Mouse (Mus musculus) v-Abl transformed pro-B cells (cell line): ENCODE measurements around the gene Cops9.

ENCODE experiments used
- in situ Hi-C, 2 experiments: fragments of 400-800 bp; cut with MboI; formaldehyde crosslinking; loops; one replicate each; pipeline ENCODE4 v1.15.1; 2025; ENCODE audit not compliant: unreplicated experiment in 2 of 2

Gene Cops9

DNA sequence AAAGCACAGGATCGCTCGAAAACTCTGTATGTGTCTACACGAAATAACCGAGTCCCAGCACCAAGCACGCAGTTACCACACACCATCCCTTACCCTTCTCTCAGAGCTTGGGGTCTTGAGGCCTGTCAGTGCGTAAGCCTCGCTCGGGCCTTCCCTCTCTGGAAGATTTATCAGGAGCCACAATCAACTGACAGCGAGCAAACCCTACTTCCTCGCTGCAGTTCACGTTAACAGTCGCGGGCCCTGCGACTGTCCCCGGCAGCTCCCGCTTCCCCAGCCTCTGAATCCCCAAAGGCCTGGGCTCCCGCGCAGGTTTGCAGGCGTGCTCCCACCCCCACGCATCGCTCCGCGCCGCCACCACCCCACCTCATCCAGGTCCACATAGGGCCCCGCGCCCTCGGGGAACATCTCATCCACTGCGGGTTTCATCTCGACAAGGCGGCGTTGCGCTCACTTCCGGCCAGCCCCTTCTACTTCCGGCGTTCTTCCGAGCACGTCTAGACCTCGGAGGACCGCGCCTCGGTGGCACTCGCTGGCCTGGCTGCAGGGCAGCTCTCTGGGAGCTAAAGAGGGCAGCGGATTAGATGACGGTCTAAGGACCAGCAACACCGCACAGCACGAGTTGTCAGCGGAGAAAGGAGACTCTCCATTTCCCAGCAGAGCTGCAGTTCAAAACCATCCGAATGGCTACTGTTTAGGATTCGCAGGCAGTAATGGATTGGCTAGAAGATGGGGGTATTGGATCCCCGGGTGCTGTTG is at the start of gene Cops9:
Gene Cops9, minus strand, starts transcription at position 472 of the 759 bp plus-strand sequence.
- in situ Hi-C loops = no loop called here

DNA sequence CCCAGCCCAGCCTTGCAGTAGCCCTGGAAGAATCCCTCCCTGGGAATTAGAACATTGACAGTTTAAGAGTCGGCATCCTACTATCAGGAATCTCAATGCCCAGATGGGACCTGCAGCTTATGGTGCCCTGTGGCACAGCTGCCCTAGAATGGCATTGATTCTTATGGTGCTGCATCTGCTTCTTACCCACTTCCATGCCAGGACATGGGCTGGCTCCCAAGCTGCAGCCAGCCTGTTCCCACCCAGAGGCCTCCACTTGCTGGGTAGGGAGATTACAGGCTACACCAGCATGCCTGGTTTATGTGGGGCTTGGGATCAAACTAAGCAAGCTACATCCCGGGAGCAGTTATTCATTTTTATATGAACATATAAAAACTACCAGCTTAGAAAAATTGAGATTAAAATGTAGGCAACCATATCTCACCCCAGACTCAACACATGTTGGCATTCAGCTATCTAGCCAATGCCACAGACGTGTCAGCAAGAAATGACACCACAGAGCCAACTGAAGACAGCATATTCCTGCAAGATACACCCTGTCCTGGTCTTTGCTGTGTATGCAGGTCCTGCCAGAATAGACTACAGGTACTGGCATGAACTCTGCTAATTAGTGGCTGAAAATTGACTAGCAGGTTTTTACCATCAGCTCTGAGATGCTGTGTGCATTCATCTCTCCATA is 49.5 kb upstream of the Cops9 start:
- in situ Hi-C loops = no loop called here

DNA sequence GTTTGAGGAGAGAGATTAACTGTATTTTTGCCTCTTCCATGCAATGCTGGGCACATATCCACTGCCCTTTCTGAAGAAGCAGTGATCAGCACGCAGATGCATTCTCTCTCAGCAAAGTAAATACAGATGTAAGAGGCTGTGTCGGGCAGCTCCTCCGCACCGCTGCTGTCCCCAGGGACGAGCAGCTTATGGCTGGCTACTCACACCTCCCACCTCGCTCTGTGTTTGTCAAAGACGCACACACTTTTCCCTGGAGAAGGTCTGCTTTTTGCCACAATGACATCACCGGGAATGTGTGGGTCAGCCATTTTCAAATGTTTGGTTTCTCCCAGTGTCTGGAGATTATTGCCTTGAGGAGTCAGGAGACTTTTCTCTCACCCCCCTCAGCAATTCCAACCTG is 45.2 kb upstream of the Cops9 start:
- in situ Hi-C loops = no loop called here

DNA sequence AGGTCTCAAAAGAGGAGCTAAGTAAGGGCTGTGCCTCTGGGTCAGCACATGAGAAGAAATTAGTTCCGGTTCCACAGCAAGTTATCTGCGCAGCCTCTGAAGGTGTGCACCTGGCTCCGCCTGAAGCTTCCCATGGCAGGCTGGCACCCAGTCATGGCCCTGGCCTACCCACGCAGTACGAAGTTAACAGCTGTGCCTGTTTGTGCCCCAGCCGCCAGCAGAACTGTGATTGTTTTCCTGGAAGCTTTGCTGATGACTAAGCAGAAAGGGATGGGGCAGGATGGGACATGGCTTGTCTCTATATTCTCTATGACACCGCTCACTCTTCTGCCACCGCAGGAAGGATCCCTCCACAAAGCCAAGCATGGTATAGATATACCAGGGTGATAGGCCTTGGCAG is 41.4 kb upstream of the Cops9 start:
- in situ Hi-C loops = no loop called here

DNA sequence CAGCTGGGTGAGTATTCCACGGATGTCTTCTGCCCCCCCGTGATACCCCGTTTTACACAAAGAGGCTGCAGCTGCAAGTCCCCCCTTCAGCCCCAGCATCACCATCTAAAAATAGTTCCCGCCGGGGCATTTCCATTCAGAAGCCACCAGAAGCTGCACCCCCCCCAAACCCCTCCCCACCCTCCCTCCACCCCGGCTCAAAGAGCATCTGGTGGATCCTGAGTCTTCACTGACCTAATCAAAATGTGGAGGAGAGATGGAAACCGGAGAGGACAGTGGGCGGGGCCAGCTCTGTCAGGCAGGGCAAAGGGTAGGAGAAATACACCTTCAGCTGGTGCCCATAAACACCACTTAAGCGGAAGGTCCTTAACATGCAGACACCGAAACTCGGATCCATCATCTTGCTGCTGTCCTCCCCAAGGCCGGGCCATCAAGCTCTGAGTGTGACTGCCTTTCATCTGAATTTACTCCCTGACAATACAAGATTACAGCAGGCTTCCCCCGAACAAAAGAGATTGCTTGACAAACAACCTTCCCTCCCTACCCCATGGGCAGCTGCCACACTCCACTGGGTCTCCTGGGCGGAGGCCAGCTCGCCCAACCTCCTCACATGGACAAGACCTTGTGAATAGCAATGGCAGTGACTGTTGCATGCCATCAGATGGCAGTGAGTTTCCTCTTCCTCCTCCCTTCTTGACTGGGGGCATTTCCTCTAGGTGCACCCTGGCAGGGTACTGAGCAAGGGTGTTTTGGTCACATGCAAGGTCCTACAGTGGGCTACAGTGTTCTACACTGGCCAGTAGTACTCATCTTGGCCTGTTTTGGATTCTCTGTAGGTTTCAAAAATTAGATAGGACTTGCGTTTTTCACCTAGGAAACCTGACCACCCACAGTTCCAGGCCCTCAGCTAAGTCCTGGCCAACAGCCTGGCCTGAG is 39.2 kb upstream of the Cops9 start:
- in situ Hi-C loops = no loop called here

DNA sequence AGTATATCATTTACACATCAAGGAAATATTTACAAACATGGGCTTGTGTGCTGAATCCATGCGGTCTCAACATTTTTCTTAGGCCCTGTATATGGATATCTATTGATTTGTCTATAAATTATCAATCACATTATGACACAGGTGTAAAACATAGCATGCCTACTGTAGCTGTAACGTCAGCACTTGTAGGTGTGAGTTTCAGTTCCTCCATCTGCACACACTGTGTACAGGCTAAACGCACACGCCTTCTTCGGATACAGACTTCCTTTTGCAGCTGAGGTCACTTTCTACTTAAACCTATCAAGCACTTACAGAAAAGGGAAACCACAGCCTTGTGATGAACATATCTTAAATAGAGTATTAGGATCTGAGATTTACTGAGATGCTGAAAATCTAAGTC is 37.0 kb upstream of the Cops9 start:
- in situ Hi-C loops = no loop called here

DNA sequence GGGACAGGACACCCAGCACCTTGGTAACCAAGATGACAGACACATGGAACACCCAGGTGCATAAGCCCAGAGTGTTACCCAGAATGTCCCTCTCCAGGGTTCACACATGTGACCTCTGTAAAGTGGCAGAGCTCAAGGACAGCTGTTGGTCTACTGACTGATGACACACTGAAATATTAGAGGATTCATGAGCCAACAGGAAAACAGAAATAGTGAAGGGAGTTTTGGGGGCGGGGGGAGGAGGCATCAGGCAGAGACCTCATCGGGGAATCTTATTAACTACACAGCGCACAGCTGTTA is 34.8 kb upstream of the Cops9 start:
- in situ Hi-C loops = no loop called here

DNA sequence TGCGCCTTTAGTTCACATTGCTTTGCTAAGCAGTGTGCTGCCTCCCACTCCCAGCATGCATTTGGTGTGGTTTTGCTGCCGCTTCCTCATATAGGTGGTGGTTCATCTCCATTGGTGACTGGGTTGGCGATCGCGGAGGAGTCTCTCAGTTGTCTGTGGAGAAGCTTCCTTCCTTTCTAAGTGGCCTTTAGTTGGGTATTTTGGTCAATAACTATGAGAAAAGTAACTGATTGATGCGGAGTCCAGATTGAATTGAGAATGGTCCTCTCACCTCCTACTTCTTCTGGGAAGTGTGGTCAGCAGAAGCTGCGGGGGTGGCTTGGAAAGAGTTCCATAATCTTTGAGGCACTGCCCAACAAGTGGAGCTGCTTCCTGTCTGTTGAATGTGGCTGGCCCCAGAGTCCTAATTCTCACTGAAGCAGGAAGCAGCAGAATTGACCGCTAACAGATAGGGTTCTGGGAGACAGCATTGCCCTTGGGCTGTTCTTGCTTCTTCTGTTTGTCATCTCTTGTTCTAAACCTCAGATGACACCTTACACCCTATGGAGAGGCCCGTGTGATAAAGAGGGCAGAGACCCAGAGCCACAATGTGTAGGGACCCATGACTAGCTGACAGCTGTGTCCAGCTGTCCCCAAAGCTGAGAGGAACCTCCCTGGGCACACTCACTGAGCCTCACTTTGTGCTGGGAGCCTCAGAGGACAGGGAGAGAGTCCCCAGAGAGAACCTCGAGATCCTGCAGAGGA is 34.3 kb upstream of the Cops9 start:
- in situ Hi-C loops = no loop called here

DNA sequence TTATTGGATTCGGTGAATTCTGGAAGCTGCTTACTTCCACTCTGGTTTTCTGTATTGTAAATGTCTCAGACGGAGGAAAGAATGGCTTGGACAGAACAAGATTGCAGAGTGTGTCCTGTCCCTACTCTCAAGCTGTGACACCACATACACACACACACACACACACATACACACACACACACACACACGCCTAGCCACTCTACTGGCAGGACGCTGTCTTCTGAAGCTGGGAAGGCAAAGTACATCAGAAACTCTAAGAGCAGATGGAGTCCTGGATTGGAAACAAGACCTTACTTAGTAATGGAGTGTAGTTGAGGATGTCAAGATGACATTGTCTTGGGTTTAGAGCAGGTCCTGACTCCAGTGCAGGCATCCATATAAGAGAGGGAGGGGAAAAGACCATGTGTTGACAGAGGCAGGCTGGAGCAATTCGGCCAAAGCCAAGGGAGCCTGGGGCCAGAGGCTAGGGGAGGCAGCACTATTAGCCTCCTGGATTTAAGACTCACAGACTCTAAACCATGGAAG is 31.5 kb upstream of the Cops9 start:
- in situ Hi-C loops = no loop called here

DNA sequence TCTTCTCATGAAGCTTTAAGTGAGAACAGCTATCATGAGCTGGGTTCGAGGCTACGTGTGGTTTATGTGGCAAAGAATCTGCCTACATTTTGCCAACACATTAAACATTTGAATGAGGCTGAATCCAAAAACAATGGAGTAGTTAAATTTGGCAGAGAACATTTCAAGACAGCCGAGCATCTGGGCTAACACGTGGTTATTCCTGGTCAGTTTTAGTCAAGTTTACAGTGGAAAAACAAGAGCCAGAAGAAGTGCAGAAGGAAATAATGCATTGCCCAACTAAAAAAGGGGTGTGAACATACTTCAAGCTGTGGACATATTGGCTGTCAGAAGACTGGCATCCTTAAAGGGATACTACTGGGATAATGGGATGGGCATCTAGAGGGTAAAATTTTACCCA is 29.5 kb upstream of the Cops9 start:
- in situ Hi-C loops = no loop called here

DNA sequence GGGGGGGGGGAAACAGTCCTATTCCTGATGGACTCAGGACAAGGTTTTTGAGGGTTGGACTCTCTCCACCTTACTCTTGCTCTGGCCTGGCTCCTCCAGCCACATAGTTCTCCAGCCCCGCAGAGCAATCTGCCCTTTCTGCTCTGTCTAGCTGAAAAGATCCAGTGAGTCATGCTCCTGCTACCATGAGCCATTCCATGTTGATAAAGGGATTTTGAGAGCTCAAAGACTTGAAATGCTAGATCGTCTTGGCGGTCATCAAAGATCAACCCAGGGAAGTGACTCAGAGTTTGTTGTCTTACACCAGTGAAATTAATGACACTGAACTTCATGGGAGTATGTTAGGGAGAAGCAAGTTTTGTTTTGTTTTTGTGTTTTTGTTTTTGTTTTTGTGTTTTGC is 27.6 kb upstream of the Cops9 start:
- in situ Hi-C loops = no loop called here

DNA sequence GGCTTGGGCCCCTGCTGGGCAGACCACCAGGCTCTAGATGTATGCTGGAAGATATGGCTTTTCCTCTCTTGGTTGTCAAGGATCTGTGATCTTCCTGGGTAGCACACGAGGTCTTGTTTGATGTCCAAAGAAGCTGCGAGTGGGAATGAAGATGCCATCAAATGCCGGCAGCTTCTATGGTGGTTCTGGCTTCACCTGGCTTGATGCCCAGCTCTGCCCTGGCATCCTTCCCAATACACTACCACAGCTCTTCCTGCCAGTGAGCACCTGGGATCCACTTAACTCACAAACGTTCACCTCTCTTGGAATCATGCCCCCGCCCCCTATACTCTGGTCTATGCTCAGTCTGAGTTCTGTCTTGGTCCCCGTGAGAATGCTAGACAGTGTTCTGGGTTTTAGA is 25.3 kb upstream of the Cops9 start:
- in situ Hi-C loops = no loop called here

DNA sequence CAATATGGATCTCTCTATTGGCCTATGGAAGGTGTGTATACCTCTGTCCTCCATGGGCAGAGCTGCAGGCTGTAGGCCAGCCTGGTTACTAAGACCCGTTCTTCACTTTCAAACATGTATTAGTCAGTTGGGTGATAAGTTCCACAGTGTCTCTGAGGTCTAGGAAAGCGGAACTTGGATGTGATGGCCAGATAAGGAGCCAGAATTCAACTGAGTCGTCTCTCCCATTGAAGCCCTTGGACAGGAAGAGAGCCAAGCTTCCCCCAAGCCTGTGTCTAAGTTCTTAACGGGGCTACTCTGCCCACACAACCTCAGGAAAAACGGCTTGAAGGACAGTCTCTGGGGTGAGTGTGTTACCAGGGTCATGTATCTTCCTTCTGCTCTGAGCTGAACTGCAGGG is 17.6 kb upstream of the Cops9 start:
- in situ Hi-C loops = no loop called here

DNA sequence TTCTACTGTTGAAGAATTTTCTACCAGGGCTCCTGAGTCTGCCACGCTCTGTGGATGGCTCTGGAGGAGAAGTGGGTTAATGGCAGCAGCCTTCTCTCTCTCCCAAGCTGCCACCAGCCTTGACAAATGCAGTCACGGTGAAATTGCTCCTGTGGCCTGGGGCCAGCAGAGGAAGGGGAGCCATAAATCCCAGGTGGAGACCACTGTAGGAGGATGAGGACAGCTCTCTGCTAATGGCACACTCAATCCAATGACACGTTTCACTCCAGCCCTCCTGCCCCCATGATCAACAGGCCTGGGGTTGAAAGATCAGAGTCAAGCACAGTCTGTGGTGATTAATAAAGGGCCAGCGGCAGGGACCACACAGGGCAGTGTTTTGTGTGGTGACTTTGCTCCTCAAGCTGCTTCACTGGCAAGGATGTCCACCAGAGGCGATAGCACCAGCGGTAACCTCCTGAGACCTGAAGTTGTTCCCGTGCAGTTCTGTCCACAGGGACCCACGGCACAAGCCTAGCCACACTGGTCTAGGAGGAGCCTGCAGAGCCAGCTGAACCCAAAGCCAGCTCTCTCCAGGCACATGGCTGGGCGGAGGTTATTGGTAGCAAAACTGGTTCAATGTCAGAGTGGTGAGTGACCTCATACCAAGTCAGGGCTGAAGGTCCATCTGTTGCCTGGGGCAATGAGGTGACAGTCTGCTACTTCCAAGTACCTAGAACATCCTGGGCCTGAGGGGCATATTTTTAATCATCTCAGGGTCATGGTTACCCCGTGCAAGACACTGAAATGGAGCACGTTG is 15.4 kb upstream of the Cops9 start:
- in situ Hi-C loops = no loop called here

DNA sequence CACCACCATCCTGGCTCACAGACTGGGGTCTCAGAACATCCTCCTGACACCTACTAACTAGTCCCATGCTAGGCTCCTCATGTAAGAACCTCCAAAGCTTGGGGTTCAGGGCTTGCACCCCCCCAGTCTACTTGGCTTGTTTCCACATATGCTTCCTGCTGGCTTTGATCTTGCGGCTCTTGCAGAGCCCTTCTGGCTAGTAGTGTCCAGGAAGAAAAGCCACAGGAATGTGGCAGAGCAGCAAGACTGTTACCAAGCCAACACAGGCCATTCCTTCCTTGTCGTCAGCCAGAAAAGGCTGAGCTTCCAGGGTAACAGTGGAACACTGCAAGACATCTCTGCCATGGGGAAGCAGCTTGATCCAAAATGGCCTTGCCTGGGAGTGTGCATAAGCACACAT is 12.9 kb upstream of the Cops9 start:
- in situ Hi-C loops = no loop called here

DNA sequence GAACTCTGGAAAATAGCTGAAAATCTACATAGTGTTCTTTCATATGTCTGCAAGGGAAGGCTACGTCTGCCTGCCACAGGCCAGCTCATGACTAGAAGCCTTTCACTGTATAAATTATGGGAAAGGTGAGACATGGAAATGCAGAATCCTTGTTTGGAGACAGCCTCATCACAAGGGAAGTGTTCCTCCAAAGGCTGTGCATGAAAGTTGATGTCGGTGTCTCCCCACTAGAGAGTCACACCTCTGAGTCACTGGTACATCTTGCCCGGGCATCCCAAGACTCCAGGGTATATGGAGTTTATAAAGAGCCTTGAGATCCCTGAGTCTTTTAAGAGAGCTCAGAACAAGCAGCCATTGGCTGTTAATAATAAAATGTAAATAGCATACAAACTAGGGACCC is 11.4 kb upstream of the Cops9 start:
- in situ Hi-C loops = no loop called here

DNA sequence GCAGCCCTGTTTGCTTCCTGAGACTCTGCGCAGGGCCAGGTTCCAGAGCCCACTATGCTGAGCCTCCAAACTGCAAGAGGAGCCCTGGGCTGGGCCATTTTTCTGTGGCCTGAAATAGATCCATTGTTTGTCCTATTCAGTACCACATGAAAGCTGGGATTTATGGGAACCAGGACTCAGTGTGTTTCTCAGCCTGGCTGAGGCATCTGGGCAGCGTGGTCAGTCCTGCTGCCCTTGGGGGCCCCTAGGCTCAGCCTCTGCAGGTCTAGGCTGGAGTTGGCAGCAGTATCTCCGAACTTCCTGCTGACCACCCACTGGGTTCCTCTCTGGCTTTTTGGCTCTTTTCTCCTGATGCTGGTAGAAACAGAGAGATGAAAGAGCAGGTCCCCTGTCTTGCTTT is 9.7 kb upstream of the Cops9 start:
- in situ Hi-C loops = no loop called here

DNA sequence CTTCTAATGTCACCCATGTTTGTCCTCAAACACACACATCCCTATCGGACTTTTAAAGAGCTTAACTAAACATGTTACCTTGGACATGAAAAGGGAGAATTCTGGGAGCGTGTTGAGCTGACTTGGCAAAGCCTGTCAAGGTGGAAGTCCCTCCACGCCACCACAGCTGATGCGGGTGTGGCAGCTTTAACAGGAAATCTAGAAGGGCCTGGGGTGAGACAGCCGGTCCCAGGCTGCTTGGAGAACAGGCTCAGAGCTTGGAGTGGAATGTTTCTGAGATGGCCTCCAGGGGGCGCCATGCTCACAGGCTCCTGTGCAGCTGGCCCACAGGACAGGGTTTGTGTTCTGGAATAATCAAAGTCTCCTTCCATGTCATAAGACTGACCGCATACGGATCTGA is 6.9 kb upstream of the Cops9 start, which contains the start of gene Otos:
Gene Otos, minus strand, starts transcription at position 169 of the 400 bp plus-strand sequence.
- in situ Hi-C loops = no loop called here

DNA sequence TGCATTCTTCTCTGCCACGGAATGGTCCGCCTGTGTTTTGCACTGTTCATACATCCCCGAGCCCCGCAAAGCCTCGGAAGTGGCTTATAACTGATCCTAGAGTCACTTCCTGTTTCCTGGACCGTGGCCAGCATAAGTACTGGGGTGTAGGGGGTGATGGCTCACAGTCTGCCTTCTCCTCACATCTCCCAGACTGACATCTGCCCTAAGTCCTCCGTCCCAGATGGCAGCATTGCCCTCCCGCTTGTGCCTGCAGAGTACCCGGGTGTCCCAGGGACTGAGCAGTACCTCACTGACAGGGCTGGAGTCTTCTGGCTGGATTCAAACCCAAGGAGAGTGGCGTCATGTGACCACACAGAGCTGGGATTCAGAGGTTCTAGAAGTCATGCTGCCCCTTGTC is 6.4 kb upstream of the Cops9 start:
- in situ Hi-C loops = no loop called here

DNA sequence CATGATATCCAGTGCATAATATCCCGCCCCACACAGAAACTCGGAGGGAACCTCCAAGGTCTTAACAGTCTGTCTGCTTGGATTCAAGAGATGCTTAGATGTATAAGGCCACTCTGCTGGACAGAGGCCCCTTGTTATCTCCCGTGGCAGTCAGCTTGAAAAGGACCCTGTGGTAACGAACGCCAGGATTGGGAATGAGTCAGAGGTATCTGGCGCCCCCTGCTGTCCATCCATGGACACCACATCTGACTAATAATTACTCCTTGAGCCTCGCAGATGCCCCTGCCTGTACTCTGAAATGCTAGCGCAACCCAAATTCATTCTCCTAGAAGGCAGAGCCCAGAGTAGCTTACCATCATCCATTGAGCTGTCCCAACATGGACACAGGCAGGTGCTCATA is 6.0 kb upstream of the Cops9 start:
- in situ Hi-C loops = no loop called here
